Mouse (Mus musculus) midbrain, embryonic 11.5 days (tissue): ENCODE measurements around the gene Ptprn2. TPM values are rescaled to one million over a fixed set of nuclear protein-coding genes. Genes with fewer than 3 reads are reported as not detected.
A peak's percentile ranks its signal among the peaks of the same experiment; 100 is the strongest.

Experiments used
- ATAC-seq: fragments of 200-750 bp; cut with Nextera tagmentation; 2 replicates; pipeline ENCODE4 v1.8.0; 2017; ENCODE audit warnings: moderate TSS enrichment, moderate library complexity; ENCODE audit not compliant: low FRiP score
- DNase-seq: peaks from one replicate; pipeline ENCODE4 v3.0.0; 2015; ENCODE audit warnings: low spot score; ENCODE audit errors: missing footprints
- H3K27ac ChIP-seq: fragments of 300-500 bp; sonication (generic); 2 replicates; pipeline ENCODE4 v1.5.1; 2014; ENCODE audit warnings: low read depth, low read length
- H3K27me3 ChIP-seq: fragments of 300-500 bp; sonication (generic); 2 replicates; pipeline ENCODE4 v1.6.1; 2014; ENCODE audit warnings: mild to moderate bottlenecking, low read length, moderate library complexity, mixed read lengths; ENCODE audit not compliant: control insufficient read depth, insufficient read depth
- H3K36me3 ChIP-seq: fragments of 300-500 bp; sonication (generic); 2 replicates; pipeline ENCODE4 v1.6.1; 2014; ENCODE audit warnings: mild to moderate bottlenecking, low read length, moderate library complexity, mixed read lengths; ENCODE audit not compliant: control insufficient read depth, insufficient read depth
- H3K4me1 ChIP-seq: fragments of 300-500 bp; sonication (generic); 2 replicates; pipeline ENCODE4 v1.6.1; 2014; ENCODE audit warnings: low read length; ENCODE audit not compliant: control insufficient read depth, insufficient read depth
- H3K4me2 ChIP-seq: fragments of 300-500 bp; sonication (generic); 2 replicates; pipeline ENCODE4 v1.6.1; 2014; ENCODE audit warnings: mild to moderate bottlenecking, moderate library complexity
- H3K4me3 ChIP-seq: fragments of 300-500 bp; sonication (generic); 2 replicates; pipeline ENCODE4 v1.5.1; 2014; ENCODE audit warnings: low read depth, low read length
- H3K9ac ChIP-seq: fragments of 300-500 bp; sonication (generic); 2 replicates; pipeline ENCODE4 v1.6.1; 2014; ENCODE audit warnings: low read length
- H3K9me3 ChIP-seq: fragments of 300-500 bp; sonication (generic); 2 replicates; pipeline ENCODE4 v1.6.1; 2016; ENCODE audit warnings: low read length; ENCODE audit not compliant: control insufficient read depth
- WGBS: fragments of 180-500 bp; shearing (Covaris S2); extraction: QIAGEN DNeasy Blood & Tissue Kit; methylation state at CpG from one replicate; pipeline ENCODE4 v1.1.7; 2014; 5-methylcytosine and 5-hydroxymethylcytosine counted together
- polyA plus RNA-seq: library from polyadenylated mRNA; unstranded; fragments of >200 nt; fragmentation: Nextera tagmentation; extraction: Ambion mirVana; gene quantifications from 2 replicates; pipeline ENCODE4 v1.2.1, GENCODE M21; 2014

Ptprn2 gene
- polyA plus RNA-seq, 1 experiment from 2014 or later = 7.3 TPM

- Histone ChIP-seq H3K27ac (no peak overlapping the region; the same call in 1 of the 2 replicates), H3K27me3 (no peaks in the 10 kb centered on the region), H3K36me3 (peaks cover 7% of the 10 kb centered on the region; the same call in 1 of the 2 replicates), H3K4me3 (no peak overlapping the region), H3K4me1 (no peaks in the 10 kb centered on the region), H3K9me3 (no peaks in the 10 kb centered on the region), H3K4me2 (no peak overlapping the region), H3K9ac (no peak overlapping the region)
- 77% methylated on average over 2 of the region's 2 CpGs for WGBS
- ATAC-seq = no peak
- no peak for DNase-seq
Measured at GRCm38 (mm10) chr12:117282659-117283058, 797.1 kb downstream of the Ptprn2 start.

DNA sequence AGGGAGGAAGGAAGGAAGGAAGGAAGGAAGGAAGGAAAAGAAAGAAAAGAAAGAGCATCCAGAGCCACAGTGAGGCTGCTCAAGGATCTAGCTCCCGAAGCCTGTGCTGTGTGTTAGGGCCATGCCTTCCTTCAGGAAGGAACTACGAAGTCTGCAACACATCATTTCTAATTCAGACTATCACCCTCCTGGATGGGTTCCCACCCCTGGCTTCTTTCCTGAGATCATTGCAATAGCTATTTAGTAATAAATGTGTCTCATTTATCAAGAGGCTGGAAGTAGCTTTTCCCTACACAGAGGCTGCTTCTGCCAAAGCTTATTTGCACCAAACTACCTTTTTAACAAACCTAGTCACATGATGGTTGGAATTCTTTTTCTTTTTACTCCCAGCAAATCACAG, 801.9 kb downstream of the Ptprn2 start:
- Histone ChIP-seq H3K9ac (no peak overlapping the region), H3K9me3 (no peaks in the 10 kb centered on the region), H3K27ac (no peak overlapping the region), H3K4me1 (no peaks in the 10 kb centered on the region), H3K36me3 (no peaks in the 10 kb centered on the region), H3K27me3 (no peaks in the 10 kb centered on the region), H3K4me2 (no peak overlapping the region), H3K4me3 (no peak overlapping the region)
- DNase-seq (peak; percentile 8), ATAC-seq (no peak)
- 92% methylated on average over 2 of the region's 2 CpGs for WGBS

- Histone ChIP-seq H3K27me3 (no peaks in the 10 kb centered on the region), H3K27ac (no peak overlapping the region), H3K4me2 (no peak overlapping the region), H3K4me3 (no peak overlapping the region), H3K4me1 (no peaks in the 10 kb centered on the region), H3K36me3 (no peaks in the 10 kb centered on the region), H3K9ac (no peak overlapping the region), H3K9me3 (no peaks in the 10 kb centered on the region)
- WGBS = 82% methylated on average over 3 of the region's 3 CpGs
- DNase-seq (no peak), ATAC-seq (no peak)
Measured at GRCm38 (mm10) chr12:117291943-117292342, 806.4 kb downstream of the Ptprn2 start.

DNA sequence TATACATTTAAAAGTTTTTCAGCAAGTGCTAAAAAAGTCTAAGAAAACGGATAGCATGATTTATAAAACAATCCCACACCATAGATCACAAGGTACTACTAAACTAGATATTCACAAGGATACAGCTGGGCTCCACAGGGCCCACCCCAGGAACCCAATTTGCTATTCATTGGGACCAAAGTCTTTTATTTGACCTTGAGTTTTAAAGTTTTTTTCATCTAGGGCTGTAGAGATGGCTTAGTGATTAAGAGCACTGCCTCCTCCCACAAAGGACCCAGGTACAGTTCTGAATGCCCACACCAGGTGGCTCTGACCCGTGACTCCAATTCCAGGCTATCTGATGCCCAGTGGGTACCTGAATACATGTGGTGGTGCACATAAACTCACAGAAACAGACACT, 811.3 kb downstream of the Ptprn2 start:
- H3K4me1 ChIP-seq = no peaks in the 10 kb centered on the region
- H3K36me3 ChIP-seq = no peaks in the 10 kb centered on the region
- no peak for ATAC-seq
- 72% methylated on average over 2 of the region's 2 CpGs for WGBS
- H3K27me3 ChIP-seq = no peaks in the 10 kb centered on the region
- H3K4me3 ChIP-seq = no peak overlapping the region
- H3K9ac ChIP-seq = no peak overlapping the region
- no peak overlapping the region for H3K27ac ChIP-seq
- no peak overlapping the region for H3K4me2 ChIP-seq
- no peak for DNase-seq
- no peaks in the 10 kb centered on the region for H3K9me3 ChIP-seq

DNA sequence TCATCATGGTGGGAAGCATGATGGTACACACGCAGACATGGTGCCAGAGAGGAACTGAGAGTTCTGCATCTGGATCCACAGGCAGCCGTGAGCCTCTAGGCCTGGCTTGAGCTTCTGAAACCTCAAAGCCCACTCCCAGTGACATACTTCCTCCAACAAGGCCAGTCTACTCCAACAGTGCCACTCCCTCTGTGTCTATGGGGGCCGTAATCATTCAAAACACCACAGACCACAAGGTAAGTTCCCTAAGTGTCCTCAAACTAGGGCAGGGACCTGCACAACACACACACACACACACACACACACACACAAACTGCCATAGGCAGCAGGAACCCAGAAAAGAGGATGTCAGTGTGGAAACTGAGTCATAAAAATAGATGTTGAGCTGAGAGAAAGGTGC, 813.6 kb downstream of the Ptprn2 start:
- Histone ChIP-seq H3K9ac (no peak overlapping the region), H3K9me3 (peaks cover 2% of the 10 kb centered on the region; the same call in 1 of the 2 replicates), H3K4me3 (no peak overlapping the region), H3K36me3 (no peaks in the 10 kb centered on the region), H3K27me3 (no peaks in the 10 kb centered on the region), H3K27ac (no peak overlapping the region), H3K4me1 (peaks cover under 1% of the 10 kb centered on the region; the same call in 1 of the 2 replicates), H3K4me2 (no peak overlapping the region)
- DNase-seq = no peak
- no peak for ATAC-seq
- WGBS = 93% methylated on average over 3 of the region's 3 CpGs

DNA sequence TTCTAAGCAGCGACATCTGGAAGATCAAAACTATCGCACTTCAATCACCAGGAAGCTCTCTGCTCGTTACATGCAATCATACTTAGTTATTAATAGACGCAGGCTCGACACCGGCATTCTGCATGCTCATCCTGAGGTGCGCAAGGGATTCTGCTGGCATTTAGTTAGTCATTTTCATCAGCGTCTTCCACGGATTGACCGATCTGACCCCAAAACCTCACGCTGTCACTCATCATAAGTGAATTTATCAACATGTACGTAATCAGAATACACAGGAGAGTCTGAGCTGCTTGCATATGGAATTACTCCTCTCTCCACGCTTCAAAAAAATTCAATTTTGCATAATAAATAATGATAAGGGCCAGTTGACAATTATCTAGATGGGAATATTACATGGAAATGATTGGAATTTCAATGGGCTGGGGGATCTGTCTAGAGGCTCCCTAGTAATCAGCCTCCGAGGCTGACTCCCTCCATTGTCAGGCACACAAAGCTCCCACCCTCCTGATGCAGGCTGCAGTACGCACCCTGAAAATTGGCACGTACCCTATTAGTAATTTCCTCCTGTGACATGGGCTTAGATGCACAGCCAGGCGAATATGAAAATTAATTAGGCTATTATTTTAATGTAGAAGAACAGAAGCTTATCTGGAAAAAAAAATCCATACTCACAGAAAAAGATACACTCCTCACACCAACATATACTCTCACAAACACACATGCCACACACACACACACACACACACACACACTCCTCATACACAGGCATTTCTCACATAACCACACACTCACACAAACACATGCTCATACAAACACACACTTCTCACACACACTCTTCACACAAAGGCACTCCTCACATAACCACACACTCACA, 819.5 kb downstream of the Ptprn2 start:
- Histone ChIP-seq H3K4me3 (no peak overlapping the region), H3K4me2 (no peak overlapping the region), H3K9me3 (peaks cover 2% of the 10 kb centered on the region; the same call in 1 of the 2 replicates), H3K36me3 (no peaks in the 10 kb centered on the region), H3K4me1 (peaks cover 12% of the 10 kb centered on the region; the same call in 1 of the 2 replicates), H3K27me3 (no peaks in the 10 kb centered on the region), H3K9ac (peak overlapping the region; percentile 6; the same call in 1 of the 2 replicates), H3K27ac (no peak overlapping the region; the same call in 1 of the 2 replicates)
- peak; percentile 63 for ATAC-seq
- DNase-seq = peak; percentile 83
- 67% methylated on average over 17 of the region's 17 CpGs for WGBS

- ATAC-seq (peak; percentile 49), DNase-seq (peak; percentile 84)
- H3K27ac ChIP-seq = peak overlapping the region; percentile 35
- H3K4me1 ChIP-seq = peaks cover 12% of the 10 kb centered on the region; the same call in 1 of the 2 replicates
- no peaks in the 10 kb centered on the region for H3K36me3 ChIP-seq
- H3K4me2 ChIP-seq = no peak overlapping the region
- peak overlapping the region; percentile 6; the same call in 1 of the 2 replicates for H3K9ac ChIP-seq
- peaks cover 2% of the 10 kb centered on the region; the same call in 1 of the 2 replicates for H3K9me3 ChIP-seq
- H3K27me3 ChIP-seq = no peaks in the 10 kb centered on the region
- 58% methylated on average over 5 of the region's 5 CpGs for WGBS
- H3K4me3 ChIP-seq = no peak overlapping the region
Measured at GRCm38 (mm10) chr12:117305625-117306105, 820.1 kb downstream of the Ptprn2 start.

GRCm38 (mm10) chr12:117312079-117312478, 826.6 kb downstream of the Ptprn2 start:
- no peaks in the 10 kb centered on the region for H3K4me1 ChIP-seq
- H3K27ac ChIP-seq = no peak overlapping the region
- ATAC-seq = no peak
- H3K36me3 ChIP-seq = no peaks in the 10 kb centered on the region
- WGBS = 92% methylated on average over 6 of the region's 6 CpGs
- H3K9me3 ChIP-seq = peaks cover 2% of the 10 kb centered on the region; the same call in 1 of the 2 replicates
- H3K9ac ChIP-seq = no peak overlapping the region
- DNase-seq = no peak
- H3K4me3 ChIP-seq = no peak overlapping the region
- no peak overlapping the region for H3K4me2 ChIP-seq
- H3K27me3 ChIP-seq = no peaks in the 10 kb centered on the region

GRCm38 (mm10) chr12:117314987-117315386, 829.5 kb downstream of the Ptprn2 start:
- Histone ChIP-seq H3K9ac (no peak overlapping the region), H3K36me3 (no peaks in the 10 kb centered on the region), H3K9me3 (peaks cover 8% of the 10 kb centered on the region; the same call in 1 of the 2 replicates), H3K4me3 (no peak overlapping the region), H3K27me3 (no peaks in the 10 kb centered on the region), H3K4me1 (no peaks in the 10 kb centered on the region), H3K27ac (no peak overlapping the region), H3K4me2 (no peak overlapping the region)
- WGBS = 47% methylated on average over 2 of the region's 2 CpGs
- peak; percentile 61 for ATAC-seq
- no peak for DNase-seq
